Mouse (Mus musculus): ENCODE results near the gene Spata5. TPM values are rescaled to one million over a fixed set of nuclear protein-coding genes. Genes with fewer than 3 reads are reported as not detected.

Spata5 gene
- polyA plus RNA-seq (2012; rRNA removed) = 2.2 and 2.7 TPM in 2 replicates

- under 1% methylated on average over 50 of the region's 50 CpGs for WGBS
- DNase-seq (ENCODE audit: low read depth, low spot score) = peak; percentile 95
These were observed at the start of gene Spata5 for GRCm38 (mm10) chr3:37419458-37419991. Gene Spata5, plus strand, starts transcription at chr3:37419896.

- WGBS = 55% methylated on average over 4 of the region's 4 CpGs
- DNase-seq (ENCODE audit: low read depth, low spot score) = no peak
These were observed 49.3 kb upstream of the Spata5 start for GRCm38 (mm10) chr3:37370407-37370806.

- no peak for DNase-seq (ENCODE audit: low read depth, low spot score)
- 79% methylated on average over 11 of the region's 11 CpGs for WGBS
These were observed 46.0 kb upstream of the Spata5 start for GRCm38 (mm10) chr3:37373712-37374111.

- WGBS = 72% methylated on average over 6 of the region's 6 CpGs
These were observed 41.8 kb upstream of the Spata5 start for GRCm38 (mm10) chr3:37377926-37378325.

GRCm38 (mm10) chr3:37378412-37378811 lies 41.3 kb upstream of the Spata5 start:
- 73% methylated on average over 6 of the region's 6 CpGs for WGBS
- DNase-seq (ENCODE audit: low read depth, low spot score) = no peak

More at GRCm38 (mm10) chr3:37377926-37378325, 41.8 kb upstream of the Spata5 start:
- DNase-seq (ENCODE audit: low read depth, low spot score) = no peak

GRCm38 (mm10) chr3:37379201-37379600 lies 40.5 kb upstream of the Spata5 start:
- 85% methylated on average over 14 of the region's 14 CpGs for WGBS
- DNase-seq (ENCODE audit: low read depth, low spot score) = no peak

GRCm38 (mm10) chr3:37379930-37380881 lies 39.5 kb upstream of the Spata5 start:
- 51% methylated on average over 18 of the region's 18 CpGs for WGBS
- DNase-seq (ENCODE audit: low read depth, low spot score) = no peak

- 64% methylated on average over 6 of the region's 6 CpGs for WGBS
- DNase-seq (ENCODE audit: low read depth, low spot score) = no peak
These were observed 38.2 kb upstream of the Spata5 start for GRCm38 (mm10) chr3:37381457-37381856.

- no peak for DNase-seq (ENCODE audit: low read depth, low spot score)
- 64% methylated on average over 6 of the region's 6 CpGs for WGBS
These were observed 36.5 kb upstream of the Spata5 start for GRCm38 (mm10) chr3:37383096-37383765.

GRCm38 (mm10) chr3:37387310-37387709 lies 32.4 kb upstream of the Spata5 start:
- no peak for DNase-seq (ENCODE audit: low read depth, low spot score)
- WGBS = 78% methylated on average over 6 of the region's 6 CpGs

GRCm38 (mm10) chr3:37396930-37397608 lies 22.6 kb upstream of the Spata5 start:
- WGBS = 94% methylated on average over 5 of the region's 5 CpGs
- DNase-seq (ENCODE audit: low read depth, low spot score) = no peak

- 67% methylated on average over 3 of the region's 3 CpGs for WGBS
- no peak for DNase-seq (ENCODE audit: low read depth, low spot score)
These were observed 22.1 kb upstream of the Spata5 start for GRCm38 (mm10) chr3:37397646-37398045.

GRCm38 (mm10) chr3:37398661-37399395 lies 20.9 kb upstream of the Spata5 start:
- WGBS = 75% methylated on average over 7 of the region's 7 CpGs
- DNase-seq (ENCODE audit: low read depth, low spot score) = no peak

GRCm38 (mm10) chr3:37401729-37402610 lies 17.7 kb upstream of the Spata5 start:
- 76% methylated on average over 11 of the region's 11 CpGs for WGBS

GRCm38 (mm10) chr3:37407598-37407997 lies 12.1 kb upstream of the Spata5 start:
- no peak for DNase-seq (ENCODE audit: low read depth, low spot score)

More at GRCm38 (mm10) chr3:37401729-37402610, 17.7 kb upstream of the Spata5 start:
- DNase-seq (ENCODE audit: low read depth, low spot score) = no peak

GRCm38 (mm10) chr3:37413446-37413845 lies 6.2 kb upstream of the Spata5 start:
- 78% methylated on average over 3 of the region's 3 CpGs for WGBS
- no peak for DNase-seq (ENCODE audit: low read depth, low spot score)

GRCm38 (mm10) chr3:37414413-37414960 lies 5.2 kb upstream of the Spata5 start:
- DNase-seq (ENCODE audit: low read depth, low spot score) = peak; percentile 48
- WGBS = 33% methylated on average over 14 of the region's 14 CpGs

- no peak for DNase-seq (ENCODE audit: low read depth, low spot score)
- 48% methylated on average over 5 of the region's 5 CpGs for WGBS
These were observed 1.4 kb upstream of the Spata5 start for GRCm38 (mm10) chr3:37418341-37418740.

Data from large intestine, adult 2 months (tissue).